Mouse (Mus musculus) monocyte, adult 59 days (primary cell): ENCODE results near the gene Ppfia3. TPM values are rescaled to one million over a fixed set of nuclear protein-coding genes. Genes with fewer than 3 reads are reported as not detected.

ENCODE experiments used
- total RNA-seq, 2 experiments: library from RNA; stranded (reverse); gene quantifications; one replicate each; pipeline ENCODE4 v1.2.4; 2023

Ppfia3 gene
- under 1 TPM; 0.18 to 0.67 TPM for total RNA-seq

GRCm38 (mm10) chr7:45366652-45367019 lies at the start of gene Ppfia3:
Ppfia3 (minus strand) TSS chr7:45367019.

DNA sequence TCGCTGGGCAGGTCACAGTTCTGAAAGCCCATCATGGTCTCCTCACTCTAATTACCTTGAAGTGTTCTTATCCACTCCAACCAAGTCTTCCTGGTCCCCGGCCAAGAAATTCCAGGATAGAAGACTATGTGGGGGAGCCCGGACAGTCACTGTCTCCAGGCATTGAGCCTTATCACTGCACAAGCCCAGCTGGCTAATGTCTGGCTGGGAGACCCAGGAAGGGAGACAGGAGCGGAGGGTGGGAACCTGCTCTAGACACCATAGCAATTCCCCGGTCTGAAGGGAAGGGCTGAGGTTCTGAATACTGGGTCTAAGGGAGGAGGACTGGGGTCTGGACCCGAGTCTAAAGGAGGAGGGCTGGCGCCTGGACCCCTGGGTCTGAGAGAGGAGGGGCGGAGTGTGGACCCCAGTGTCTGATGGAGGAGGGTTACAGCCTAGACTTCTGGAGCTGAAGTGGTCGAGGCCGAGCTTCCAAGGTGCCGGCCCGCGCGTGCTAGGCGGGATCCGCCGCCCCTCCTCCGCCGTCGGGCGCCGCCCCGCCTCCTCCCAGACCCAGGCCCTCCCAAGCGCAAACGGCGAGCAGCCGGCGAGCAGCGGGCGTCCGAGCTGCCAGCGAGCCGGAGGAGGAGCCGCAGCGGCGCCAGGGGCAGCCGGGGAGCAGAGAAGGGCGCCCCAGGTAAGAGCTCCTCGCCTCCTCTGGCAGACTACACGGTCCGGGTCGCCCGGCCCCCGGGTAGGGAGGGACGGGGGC lies 46.5 kb upstream of the Ppfia3 start, which contains the start of gene Ntf5:
Gene Ntf5 (plus strand): TSS at position 583 of the 751 bp plus-strand sequence.

GRCm38 (mm10) chr7:45405091-45406075 lies 38.6 kb upstream of the Ppfia3 start, which contains the start of gene Kcna7:
Kcna7 (plus strand) TSS chr7:45405653.

DNA sequence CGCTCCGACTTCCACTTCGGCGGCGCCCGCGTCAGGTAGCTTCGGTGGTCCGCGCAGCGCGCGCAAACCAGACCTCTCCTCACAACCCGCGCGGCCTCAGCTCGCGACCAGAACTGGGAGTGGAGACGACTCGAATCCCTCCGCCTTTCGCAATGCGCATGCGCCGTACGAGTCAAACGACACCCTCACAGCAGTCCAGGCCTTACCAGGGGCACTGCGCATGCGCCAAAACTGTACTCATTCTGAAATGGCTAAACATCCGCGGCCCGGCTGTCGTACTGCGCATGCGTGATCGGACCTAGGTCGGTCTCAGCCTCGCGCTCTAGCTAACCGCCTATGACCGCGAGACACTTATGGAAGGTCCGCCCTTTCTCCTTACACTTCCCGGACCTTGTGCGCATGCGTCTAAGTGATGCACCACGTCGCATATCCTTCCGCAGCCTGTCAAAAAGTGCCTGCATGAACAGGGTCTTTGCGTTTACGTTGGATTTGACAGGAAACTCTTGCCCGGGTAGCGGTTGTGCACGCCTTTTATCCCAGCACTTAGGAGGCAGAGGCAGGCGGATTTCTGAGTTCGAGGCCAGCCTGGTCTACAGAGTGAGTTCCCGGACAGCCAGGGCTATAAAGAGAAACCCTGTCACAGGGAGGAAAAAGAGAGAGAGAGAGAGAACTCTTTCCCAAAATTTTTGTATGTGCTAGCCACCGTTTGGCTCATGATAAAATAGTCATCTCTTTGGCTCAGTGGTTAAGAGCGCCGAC lies 28.9 kb upstream of the Ppfia3 start, which contains the start of gene Snrnp70:
Gene Snrnp70 (minus strand): TSS at position 165 of the 759 bp plus-strand sequence.

GRCm38 (mm10) chr7:45370475-45371311 lies 3.9 kb upstream of the Ppfia3 start, which contains the start of gene Lin7b:
Lin7b (minus strand) TSS chr7:45370583.

DNA sequence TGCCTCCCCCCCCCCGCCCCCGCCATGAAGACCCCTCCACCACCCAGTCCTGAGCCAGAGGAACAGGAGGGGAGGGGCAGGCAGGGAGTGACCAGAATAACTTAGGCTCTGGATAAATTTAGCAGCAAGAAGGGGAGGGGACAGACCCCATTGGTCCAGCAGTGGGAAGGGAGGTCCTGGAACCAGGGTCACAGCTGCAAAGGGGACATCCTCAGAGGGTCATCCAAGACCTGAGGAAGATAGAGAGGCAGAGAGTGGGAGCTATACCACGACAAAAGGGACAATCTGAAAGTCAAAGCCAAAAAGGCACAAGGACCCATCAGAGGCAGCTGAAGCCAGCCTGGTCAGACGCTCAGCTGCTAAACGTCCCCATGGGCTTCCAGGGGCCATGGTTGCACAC lies 31.8 kb downstream of the Ppfia3 start, which contains the start of gene Hrc:
Gene Hrc (plus strand): TSS at position 235 of the 400 bp plus-strand sequence.

DNA sequence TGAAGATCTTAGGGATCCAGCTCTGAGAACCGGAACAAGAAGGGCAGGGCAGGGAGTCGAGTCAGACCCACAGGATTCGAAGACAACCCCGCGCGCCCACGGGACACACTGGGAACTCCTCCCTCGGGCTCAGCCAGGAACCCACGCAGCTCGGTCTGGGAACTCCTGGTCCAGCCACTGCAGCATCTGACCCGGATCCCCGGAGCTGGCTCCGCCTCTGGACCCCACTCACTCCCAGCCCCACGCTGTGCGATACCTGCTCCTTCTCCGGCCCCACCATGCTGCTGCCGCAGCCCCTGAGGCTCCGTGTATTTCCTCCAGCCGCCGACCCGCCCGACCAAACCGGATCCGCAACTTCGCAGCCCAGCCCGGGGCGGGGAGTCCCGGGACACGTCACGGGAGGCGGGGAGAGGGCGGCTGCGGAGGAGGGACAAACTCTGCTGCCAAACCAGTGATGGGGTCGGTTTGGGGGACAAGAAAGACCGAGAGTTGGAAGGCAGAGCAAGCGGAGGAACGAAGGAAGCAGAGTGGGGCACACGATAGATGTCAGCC lies 33.3 kb downstream of the Ppfia3 start, which contains the start of gene Trpm4:
Gene Trpm4 (minus strand): TSS at position 350 of the 552 bp plus-strand sequence.

Other genes starting within 250 kb of the Ppfia3 start
- 1,000 to 10,000 TPM; 2,292 to 2,480 TPM for gene Rps11, start 242.6 kb downstream of the Ppfia3 start, total RNA-seq
- gene Rpl13a, start 238.3 kb downstream of the Ppfia3 start, total RNA-seq: 1,000 to 10,000 TPM; 1,720 to 2,206 TPM
- not detected for gene Gm45713, start 230.8 kb downstream of the Ppfia3 start, total RNA-seq
- 10 to 100 TPM; 38.8 to 44.7 TPM for gene Flt3l, start 230.6 kb downstream of the Ppfia3 start, total RNA-seq
- 10 to 100 TPM; 40.7 to 42.0 TPM for gene Pih1d1, start 212.7 kb downstream of the Ppfia3 start, total RNA-seq
- gene Aldh16a1, start 212.4 kb downstream of the Ppfia3 start, total RNA-seq: 100 to 1,000 TPM; 133 to 144 TPM
- gene Slc17a7, start 203.1 kb downstream of the Ppfia3 start, total RNA-seq: not detected
- gene Gfy, start 187.4 kb downstream of the Ppfia3 start, total RNA-seq: not detected
- not detected for gene Pth2, start 186.0 kb downstream of the Ppfia3 start, total RNA-seq
- gene Ccdc155, start 162.1 kb downstream of the Ppfia3 start, total RNA-seq: not detected
- gene Dkkl1, start 154.9 kb downstream of the Ppfia3 start, total RNA-seq: 1 to 10 TPM in 1 of 2 experiments, under 1 TPM in 1; 0.71 to 1.8 TPM
- gene Tead2, start 151.3 kb downstream of the Ppfia3 start, total RNA-seq: 1 to 10 TPM in 1 of 2 experiments, under 1 TPM in 1; 0.46 to 3.1 TPM
- gene Cd37, start 127.9 kb downstream of the Ppfia3 start, total RNA-seq: 100 to 1,000 TPM; 153 to 162 TPM
- not detected for gene Slc6a16, start 125.9 kb downstream of the Ppfia3 start, total RNA-seq
- under 1 TPM in 1 of 2 experiments, not detected in 1; 0.27 TPM for gene Slc6a21, start 89.5 kb downstream of the Ppfia3 start, total RNA-seq
- 10 to 100 TPM; 13.8 to 14.3 TPM for gene Trpm4, start 33.2 kb downstream of the Ppfia3 start, total RNA-seq
- not detected for gene Hrc, start 31.7 kb downstream of the Ppfia3 start, total RNA-seq
- gene Lin7b, start 3.6 kb upstream of the Ppfia3 start, total RNA-seq: not detected
- gene Snrnp70, start 28.7 kb upstream of the Ppfia3 start, total RNA-seq: 100 to 1,000 TPM; 372 to 402 TPM
- gene Kcna7, start 38.6 kb upstream of the Ppfia3 start, total RNA-seq: not detected
- not detected for gene Ntf5, start 46.7 kb upstream of the Ppfia3 start, total RNA-seq
- gene Lhb, start 53.8 kb upstream of the Ppfia3 start, total RNA-seq: not detected
- 10 to 100 TPM in 1 of 2 experiments, 1 to 10 TPM in 1; 7.7 to 10.9 TPM for gene Gys1, start 67.8 kb upstream of the Ppfia3 start, total RNA-seq
- gene Ruvbl2, start 71.1 kb upstream of the Ppfia3 start, total RNA-seq: 10 to 100 TPM; 27.3 to 29.0 TPM
- gene Ftl1, start 92.9 kb upstream of the Ppfia3 start, total RNA-seq: 1,000 to 10,000 TPM; 2,883 to 3,990 TPM
- gene Bax, start 99.9 kb upstream of the Ppfia3 start, total RNA-seq: 100 to 1,000 TPM; 111 to 121 TPM
- not detected for gene Tulp2, start 114.9 kb upstream of the Ppfia3 start, total RNA-seq
- 1 to 10 TPM; 1.3 to 1.7 TPM for gene Gm45808, start 119.8 kb upstream of the Ppfia3 start, total RNA-seq
- gene Dhdh, start 121.8 kb upstream of the Ppfia3 start, total RNA-seq: 10 to 100 TPM; 10.4 to 11.5 TPM
- gene Nucb1, start 143.4 kb upstream of the Ppfia3 start, total RNA-seq: 100 to 1,000 TPM; 153 to 162 TPM
- 100 to 1,000 TPM; 820 to 877 TPM for gene Ppp1r15a, start 159.2 kb upstream of the Ppfia3 start, total RNA-seq
- under 1 TPM; 0.71 to 0.79 TPM for gene Plekha4, start 159.3 kb upstream of the Ppfia3 start, total RNA-seq
- gene Hsd17b14, start 187.9 kb upstream of the Ppfia3 start, total RNA-seq: under 1 TPM in 1 of 2 experiments, not detected in 1; 0.39 TPM
- gene Bcat2, start 203.1 kb upstream of the Ppfia3 start, total RNA-seq: 10 to 100 TPM; 64.9 to 67.0 TPM
- not detected for gene Fgf21, start 248.5 kb upstream of the Ppfia3 start, total RNA-seq